Mouse (Mus musculus) spleen, adult 12 weeks (tissue): ENCODE results near the gene Sgo2b.
"Not testable (repeated sequence)": the region's sequence is repeated elsewhere in the genome, so short reads cannot be mapped to it uniquely, and the experiment has no call there.

ENCODE experiments used
- DNase-seq: peaks from one replicate; pipeline ENCODE4 v3.0.0; 2022; ENCODE audit warnings: low spot score

Sgo2b gene

DNA sequence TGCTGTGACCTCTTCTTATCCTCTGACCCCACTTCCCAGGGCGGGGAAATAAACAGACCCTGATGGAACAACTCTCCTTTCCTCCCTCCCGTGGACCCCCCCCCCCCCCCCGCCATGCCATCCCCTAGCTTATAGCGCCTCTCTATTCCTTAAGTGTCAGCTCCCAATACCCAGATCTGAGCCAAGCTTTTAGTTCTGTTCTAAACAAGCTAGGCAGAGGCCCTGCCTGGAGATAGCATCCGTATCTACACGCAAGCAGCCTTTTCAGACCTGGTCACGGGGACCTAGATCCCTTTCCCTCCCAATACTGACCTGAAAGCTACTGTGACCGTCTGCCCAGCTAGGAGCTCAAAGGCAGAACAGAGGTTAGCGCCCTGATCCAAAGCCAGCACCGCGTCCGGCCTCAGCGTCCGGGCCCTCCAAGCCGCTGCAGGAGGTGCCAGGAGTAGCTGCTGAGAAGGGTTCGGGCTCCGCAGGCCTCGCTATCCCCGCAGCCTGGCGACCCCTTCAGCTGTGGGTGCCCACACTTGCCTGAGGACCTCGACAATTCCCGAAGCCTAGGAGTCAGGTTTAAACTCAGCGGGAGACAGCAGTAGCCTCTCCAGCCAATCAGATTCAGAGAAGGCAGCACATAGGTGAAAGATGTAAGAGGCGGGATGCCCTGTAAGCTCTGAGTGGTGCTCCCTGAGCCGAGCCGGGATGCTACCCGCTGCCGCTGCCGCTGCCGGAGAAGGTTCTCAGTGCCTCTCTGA lies at the start of gene Sgo2b:
TSS of gene Sgo2b (minus strand) at position 623 of the 752 bp plus-strand sequence.
- DNase-seq = no peak

DNA sequence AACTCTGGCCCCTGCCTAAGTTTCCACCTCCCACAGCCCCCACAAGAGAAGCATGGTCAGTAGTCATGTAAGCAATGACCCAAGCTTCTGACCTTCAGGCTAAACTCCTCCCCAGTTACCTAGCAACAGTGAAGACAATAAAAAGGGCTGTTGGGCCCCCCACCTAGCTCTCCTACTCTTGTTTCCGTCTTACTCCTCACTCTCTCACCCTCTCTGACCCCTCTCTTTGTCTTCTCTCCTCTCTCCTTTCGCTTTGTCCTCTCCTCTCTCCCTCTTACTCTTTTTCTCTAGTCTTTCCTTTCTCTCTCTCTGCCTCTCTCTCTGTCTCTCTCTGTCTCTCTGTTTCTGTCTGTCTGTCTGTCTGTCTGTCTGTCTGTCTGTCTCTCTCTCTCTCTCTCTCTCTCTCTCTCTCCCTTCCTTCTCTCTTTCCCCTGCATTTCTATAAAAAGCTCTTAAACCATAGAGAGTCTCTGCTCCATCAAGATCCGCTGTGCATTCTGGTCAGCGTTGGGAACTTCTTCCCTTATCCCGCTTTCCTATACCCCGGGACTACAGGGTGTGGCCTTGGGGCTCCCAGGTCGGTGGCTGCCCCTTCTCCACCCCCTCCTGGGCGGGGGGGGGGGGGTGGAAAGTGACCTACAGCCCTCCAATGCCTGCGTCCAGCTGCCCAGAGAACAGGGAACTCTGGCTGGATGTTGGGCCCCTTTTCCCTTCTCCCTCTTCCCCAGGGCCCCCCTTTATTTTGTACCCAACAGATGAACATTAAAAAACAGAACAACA lies 18.8 kb upstream of the Sgo2b start:
- DNase-seq = not testable (repeated sequence)

DNA sequence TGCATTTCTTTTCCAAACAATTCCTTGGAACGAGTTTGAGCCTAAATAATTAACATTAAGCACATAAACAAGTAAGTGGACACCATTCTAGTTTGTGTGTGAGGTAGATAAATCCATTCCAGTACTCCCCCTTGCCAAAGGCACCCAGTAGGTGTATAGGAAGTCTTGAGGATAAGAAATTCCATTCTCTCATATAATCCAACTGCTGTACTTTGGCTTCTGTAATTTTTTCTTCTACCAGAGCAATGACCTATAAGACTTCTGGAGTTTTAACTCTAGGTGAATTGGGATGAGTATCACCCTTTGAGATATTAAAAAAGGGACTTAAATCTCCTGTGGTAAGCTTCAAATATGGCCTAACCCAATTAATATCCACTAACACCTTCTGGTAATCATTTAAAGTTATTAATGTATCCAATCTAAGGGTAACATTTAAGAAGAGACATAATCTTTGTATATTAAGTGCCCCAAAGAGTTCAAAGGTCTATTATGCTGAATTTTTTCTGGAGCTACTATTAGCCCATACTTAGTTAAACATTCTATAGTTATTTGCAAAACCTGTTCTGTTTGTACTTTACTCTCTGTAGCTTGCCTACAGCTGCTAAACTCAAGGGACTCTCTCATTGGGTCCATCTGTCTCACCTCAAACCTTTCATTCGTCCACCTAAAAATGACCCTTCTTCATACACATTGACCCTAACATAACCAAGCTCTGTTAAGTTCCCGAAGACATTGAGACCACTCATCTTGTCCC lies 9.2 kb upstream of the Sgo2b start:
- DNase-seq = no peak

DNA sequence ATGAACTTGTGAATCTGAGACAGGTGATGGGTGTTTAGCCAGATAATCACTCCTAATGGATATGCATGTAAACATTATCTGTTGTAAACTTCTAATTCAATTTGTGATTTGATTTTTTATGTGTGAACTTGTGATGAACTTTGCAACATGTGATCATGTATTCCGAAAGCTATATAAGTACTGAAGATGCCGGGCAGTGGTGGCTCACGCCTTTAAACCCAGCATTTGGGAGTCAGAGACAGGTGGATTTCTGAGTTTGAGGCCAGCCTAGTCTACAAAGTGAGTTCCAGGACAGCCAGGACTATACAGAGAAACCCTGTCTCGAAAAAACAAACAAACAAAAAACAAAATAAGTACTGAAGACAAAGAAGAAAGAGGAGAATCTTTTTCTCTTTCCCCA lies 1.8 kb upstream of the Sgo2b start:
- DNase-seq = not testable (repeated sequence)

DNA sequence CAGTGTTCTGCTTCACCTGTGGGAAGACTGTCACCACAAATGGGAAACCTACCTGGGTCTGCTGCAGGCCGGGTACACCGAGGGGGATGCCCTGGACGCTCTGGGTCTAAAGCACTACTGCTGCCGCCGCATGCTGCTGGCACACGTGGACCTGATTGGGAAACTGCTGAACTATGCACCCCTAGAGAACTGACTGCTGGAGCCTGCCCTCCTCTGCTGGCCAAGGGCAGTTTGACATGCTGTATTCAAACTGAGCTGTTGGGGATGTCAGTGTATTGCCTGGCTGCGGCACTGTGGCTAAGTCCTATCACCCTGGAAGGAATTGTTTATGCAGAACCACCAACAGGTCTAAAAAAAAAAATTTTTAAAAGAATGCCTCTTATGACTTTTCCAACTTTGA lies 18.9 kb downstream of the Sgo2b start:
- DNase-seq = no peak

DNA sequence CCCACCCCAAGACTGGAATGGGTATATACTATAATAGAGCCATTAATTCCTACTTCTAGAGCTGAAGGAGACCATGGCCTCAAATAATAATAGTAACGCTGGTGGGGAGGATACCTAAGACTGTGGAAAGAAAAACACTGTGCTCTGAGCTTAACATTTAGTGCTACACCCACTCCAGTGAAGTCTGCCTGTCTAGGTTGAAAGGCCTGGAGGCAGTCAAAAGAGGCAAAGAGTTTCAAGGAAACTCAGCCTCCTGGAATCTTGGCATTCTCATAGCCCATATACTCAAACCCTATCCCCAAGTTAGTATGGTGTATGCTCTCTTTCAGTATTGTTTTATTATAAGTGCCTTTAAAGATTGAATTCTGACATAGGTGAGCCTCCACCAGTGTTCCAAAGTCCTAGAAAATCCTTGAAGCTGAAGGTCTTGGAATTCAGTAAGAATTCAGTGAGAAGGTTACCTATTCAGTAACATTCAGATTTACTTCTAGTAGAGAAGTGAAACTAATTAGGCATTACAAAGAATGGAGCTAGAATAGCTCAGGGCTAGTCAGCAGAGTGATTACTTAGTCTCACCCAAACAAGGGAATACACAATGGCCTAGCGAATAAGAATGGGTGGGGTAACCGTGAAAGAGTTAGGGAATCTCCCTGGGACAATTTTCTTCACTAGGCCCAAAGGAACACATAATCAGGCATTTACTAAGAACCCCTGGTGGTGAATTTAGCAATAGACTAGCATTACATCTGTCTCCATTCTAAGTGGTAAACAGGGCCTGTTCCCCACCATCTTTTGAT lies 22.5 kb downstream of the Sgo2b start:
- DNase-seq = no peak

DNA sequence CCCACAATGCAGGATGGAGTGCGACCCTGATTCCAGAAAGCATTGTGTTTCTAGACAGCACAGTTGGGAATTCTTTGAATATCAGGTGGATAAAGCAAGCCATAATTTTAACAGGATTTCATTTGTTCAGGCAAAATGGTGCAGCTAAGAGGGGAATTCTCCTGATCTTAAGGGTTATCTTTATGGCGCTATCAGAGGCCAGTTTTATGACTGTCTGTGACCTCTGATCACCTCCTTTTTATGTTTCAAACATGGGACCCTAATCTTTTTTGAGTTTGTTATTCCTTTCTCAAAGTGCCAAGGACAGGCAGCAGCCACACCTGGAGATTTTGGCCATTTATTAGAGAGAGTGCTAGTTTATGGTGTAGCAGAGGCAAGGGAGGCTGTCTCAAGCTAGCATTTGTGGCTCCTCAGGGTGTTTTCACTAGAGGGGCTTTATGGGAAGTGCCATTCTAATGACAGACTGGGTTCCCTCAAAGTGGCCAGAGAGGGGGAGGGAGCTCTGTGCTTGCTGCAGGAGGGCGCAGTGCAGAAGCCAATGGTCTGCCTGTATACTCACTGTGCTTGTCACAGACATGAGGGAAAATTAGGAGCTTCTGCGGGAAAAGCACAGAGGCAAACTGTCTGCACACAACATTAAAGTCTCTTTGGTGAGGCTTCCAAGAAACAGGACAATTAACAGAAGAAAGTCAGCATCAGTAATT lies 30.6 kb downstream of the Sgo2b start:
- no peak for DNase-seq

DNA sequence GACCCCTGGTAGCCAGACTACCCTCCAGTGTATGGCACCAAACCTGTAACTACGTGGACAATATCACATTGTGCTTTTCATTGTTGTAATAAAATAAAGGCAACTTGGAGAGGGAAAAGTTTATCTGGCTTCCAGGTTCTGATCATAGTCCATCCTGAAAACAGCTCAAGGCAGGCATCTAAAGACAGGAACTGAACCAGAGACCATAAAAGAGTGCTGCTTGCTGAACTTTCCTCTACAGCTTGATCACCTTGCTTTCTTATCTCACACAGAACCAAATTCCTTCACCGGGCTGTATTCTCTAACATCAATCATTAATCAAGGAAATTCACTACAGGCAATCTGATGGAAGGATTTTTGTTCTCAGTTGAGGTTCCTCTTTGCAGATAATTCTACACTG lies 57.0 kb downstream of the Sgo2b start:
- no peak for DNase-seq

DNA sequence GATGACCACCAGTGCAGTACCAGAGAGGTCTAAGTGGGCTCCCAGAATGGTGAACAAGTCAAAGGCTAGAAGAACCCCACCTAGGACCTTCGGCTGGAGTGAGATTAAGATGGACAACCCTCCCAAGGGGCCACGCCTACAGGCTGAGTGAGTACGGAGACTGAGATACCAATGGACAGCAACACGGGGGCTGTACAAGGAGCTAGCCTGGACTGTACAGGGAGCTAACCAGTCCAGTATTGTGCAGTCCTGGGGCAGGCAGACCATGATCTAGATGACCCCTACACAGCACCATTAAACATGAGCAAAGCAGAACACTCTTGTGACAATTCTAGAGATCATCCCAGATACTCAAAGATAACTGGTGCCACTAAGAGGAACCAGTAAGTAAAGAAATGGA lies 73.7 kb downstream of the Sgo2b start:
- DNase-seq = no peak

DNA sequence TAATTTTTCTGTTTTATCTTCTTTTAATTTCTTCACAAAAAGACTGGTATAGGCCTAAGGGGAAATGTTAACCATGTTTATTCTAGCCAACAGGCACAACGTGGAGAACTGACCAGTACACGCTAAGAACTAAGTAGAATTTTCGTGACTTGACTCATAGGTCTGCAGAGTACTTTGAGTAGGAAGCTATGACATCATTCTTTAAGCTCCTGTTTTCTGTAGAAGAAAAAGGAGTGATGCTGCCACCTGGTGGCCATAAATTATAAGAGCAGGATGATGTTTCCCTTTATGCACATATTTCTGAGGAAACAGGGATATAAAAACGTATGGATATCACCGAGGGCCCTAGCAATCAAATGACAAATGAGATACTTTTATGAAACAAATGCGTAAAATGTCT lies 74.7 kb downstream of the Sgo2b start:
- DNase-seq = no peak

DNA sequence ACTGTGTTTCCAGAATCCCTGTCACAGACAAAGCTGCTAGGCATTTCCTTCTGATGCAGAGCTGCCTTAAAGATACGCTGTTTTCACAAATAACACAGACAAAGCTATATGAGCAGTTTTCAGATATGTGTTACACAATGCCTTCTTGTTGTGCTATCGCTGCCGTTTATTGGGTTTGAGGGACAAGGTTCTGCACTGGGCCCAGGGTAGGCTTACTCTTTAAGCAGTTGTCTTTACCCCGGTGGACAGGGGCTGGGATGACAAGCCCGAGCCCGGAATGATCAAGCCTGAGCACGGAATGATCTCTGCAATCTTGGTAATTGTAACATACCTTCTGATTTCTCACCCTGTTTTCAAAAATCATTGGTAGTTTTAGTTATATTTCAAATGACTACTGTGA lies 75.1 kb downstream of the Sgo2b start:
- no peak for DNase-seq
